Mouse (Mus musculus): ENCODE measurements around the gene Sgms2. TPM values are rescaled to one million over a fixed set of nuclear protein-coding genes. Genes with fewer than 3 reads are reported as not detected.

Gene Sgms2
- polyA plus RNA-seq, 1 experiment, result 0.63 TPM

DNA sequence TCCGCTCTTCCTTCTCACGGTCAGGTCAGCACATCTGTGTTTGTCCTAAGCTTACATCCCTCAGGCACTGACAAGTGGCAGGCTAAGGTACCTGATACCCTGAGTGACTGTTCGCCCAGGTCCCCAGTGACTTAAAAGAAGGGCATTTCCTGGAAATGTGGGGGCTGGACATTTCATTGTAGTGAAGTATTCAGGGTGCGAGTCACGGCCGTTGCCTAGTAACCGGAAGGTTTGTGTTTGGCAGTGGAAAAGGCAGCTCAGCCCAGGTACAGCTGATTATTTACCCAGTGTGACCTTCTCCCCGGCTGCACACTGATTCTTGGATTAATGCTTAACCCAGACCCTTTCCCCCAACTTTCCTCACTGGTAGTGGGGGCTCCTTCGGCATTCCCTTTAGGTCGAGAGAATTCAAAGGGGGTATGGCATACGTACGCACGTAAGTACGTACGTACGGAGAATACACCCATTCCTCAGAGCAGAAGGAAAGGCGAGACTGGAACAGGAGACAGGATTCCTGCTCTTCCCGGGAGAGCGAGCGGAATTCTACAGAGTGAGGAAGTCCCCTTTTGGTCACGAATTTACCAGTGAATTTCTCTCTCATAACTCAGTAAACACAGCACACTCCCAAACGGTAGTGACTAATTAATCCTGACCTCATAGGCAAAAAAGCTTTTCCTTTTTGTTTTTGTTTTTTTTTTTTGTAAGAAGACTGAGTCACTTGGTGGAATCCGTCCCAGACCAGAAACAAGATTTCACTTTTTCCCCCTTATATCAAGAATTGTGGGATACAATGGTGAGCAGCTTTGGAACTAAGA, 126.4 kb downstream of the Sgms2 start:
- no peak for TF ChIP-seq POLR2A (IDR thresholded peaks at IDR 0.05; ENCODE audit: borderline replicate concordance, low read depth, low read length)
- TF ChIP-seq CTCF (IDR thresholded peaks at IDR 0.05; ENCODE audit: low read depth, low read length), result no peak
- no peak overlapping the region for H3K27ac ChIP-seq (ENCODE audit: insufficient read depth, low read depth, low read length)
- no peaks in the 10 kb centered on the region for H3K4me1 ChIP-seq (ENCODE audit: control insufficient read depth, insufficient read depth, low read length)
- no peak overlapping the region for H3K4me3 ChIP-seq (ENCODE audit: insufficient read depth, low read length)

DNA sequence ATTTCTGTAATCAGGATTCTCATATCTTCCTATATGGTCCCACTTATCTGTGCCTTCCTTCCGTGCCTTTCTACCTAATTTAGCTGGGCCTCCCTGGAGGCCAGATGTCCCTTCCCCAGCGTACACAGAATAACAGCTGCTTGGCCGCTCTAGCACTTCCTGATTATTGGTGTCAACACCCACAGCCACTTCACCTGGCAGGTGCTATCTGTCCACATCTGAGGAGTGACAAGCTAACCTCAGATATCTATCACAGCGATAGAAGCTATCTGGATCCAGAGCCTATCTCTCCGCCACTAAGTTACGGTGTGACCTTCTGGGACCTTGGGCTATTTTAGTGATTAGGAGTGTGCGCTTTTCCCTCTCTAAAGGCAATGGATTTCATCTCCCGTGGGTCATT, 127.0 kb downstream of the Sgms2 start:
- TF ChIP-seq CTCF (IDR thresholded peaks at IDR 0.05; ENCODE audit: low read depth, low read length), result no peak
- TF ChIP-seq POLR2A (IDR thresholded peaks at IDR 0.05; ENCODE audit: borderline replicate concordance, low read depth, low read length), result no peak
- H3K4me3 ChIP-seq (ENCODE audit: insufficient read depth, low read length), result no peak overlapping the region
- H3K27ac ChIP-seq (ENCODE audit: insufficient read depth, low read depth, low read length), result no peak overlapping the region
- no peaks in the 10 kb centered on the region for H3K4me1 ChIP-seq (ENCODE audit: control insufficient read depth, insufficient read depth, low read length)

DNA sequence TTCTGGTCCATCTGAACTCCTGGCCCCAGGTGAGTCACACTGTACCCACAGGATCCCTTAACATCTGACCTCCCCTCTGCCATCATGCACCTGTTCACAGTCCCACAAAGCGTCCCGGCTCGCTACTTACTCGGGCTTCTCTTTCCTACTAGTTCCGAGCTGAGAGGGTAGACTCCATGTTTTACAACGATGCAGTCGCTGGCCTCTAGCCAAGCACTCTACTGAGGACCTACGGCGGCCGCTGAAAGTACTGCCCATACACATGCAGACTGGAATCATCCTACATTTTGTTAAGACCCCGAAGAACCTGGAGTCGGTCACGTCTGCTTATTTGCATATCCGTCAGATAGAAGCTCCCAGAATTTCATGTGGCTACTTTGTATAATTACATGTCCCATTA, 127.6 kb downstream of the Sgms2 start:
- Histone ChIP-seq H3K4me1 (ENCODE audit: control insufficient read depth, insufficient read depth, low read length) (no peaks in the 10 kb centered on the region), H3K27ac (ENCODE audit: insufficient read depth, low read depth, low read length) (no peak overlapping the region), H3K4me3 (ENCODE audit: insufficient read depth, low read length) (no peak overlapping the region)
- TF ChIP-seq CTCF (IDR thresholded peaks at IDR 0.05; ENCODE audit: low read depth, low read length) (no peak), POLR2A (IDR thresholded peaks at IDR 0.05; ENCODE audit: borderline replicate concordance, low read depth, low read length) (no peak)

DNA sequence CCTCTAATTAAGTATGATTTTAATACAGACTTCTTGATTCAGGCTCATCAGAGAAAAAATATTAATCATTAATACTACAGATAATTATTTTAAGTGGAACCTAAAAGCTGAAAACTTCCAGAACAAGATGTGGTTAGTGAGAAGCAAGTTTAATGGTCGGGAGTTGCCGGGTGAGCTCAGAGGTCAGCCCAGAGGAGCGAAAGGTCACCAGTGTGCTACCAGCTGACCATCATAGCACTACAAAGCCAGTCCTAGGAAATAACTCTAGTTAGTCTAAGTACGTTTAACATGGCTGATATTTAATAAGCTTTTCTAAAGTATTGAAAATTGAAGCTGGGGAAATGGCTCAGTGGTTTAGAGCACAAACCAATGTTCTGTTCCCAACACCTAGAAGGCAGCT, 129.3 kb downstream of the Sgms2 start:
- H3K4me1 ChIP-seq (ENCODE audit: control insufficient read depth, insufficient read depth, low read length), result no peaks in the 10 kb centered on the region
- H3K4me3 ChIP-seq (ENCODE audit: insufficient read depth, low read length), result no peak overlapping the region
- H3K27ac ChIP-seq (ENCODE audit: insufficient read depth, low read depth, low read length), result no peak overlapping the region
- TF ChIP-seq POLR2A (IDR thresholded peaks at IDR 0.05; ENCODE audit: borderline replicate concordance, low read depth, low read length) (no peak), CTCF (IDR thresholded peaks at IDR 0.05; ENCODE audit: low read depth, low read length) (no peak)

DNA sequence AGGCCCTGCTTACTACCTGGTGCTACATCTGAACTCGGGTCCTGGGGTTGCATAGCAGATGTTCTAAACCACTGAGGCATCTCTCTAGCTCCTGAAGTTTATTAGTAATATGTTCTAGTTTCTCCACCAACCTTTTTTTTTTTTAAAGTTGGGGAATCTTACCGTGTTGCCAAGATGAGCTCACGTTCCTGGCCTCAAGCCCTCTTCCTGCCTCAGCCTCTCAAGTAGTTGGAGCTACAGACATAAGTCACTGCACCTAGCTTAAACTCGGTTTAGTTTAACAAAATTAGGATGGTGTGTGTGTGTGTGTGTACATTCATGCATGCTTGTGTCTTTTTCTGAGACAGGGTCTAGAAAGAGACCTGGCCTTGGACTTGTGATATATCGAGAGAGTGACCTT, 132.2 kb downstream of the Sgms2 start:
- TF ChIP-seq POLR2A (IDR thresholded peaks at IDR 0.05; ENCODE audit: borderline replicate concordance, low read depth, low read length) (no peak), CTCF (IDR thresholded peaks at IDR 0.05; ENCODE audit: low read depth, low read length) (no peak)
- H3K27ac ChIP-seq (ENCODE audit: insufficient read depth, low read depth, low read length), result no peak overlapping the region
- no peak overlapping the region for H3K4me3 ChIP-seq (ENCODE audit: insufficient read depth, low read length)
- no peaks in the 10 kb centered on the region for H3K4me1 ChIP-seq (ENCODE audit: control insufficient read depth, insufficient read depth, low read length)

DNA sequence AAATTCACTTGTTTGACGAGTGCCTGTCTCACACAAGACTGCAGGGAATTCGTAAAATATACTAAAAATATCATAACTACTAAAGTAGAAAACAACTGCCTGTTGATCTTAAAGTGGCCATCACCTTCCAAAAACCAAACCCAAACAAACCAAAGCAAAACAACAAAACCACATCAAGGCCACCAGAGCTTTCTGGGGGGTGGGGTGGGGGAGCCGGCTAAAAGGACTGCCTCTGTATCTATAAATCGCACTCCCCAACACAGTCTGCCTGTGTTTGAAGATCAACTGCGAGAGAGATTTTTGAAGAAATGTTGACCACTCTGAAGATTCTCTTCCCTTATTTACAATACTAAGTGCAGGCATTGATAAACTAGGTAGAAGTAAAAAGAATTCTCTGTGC, 133.0 kb downstream of the Sgms2 start:
- TF ChIP-seq POLR2A (IDR thresholded peaks at IDR 0.05; ENCODE audit: borderline replicate concordance, low read depth, low read length), result no peak
- no peak for TF ChIP-seq CTCF (IDR thresholded peaks at IDR 0.05; ENCODE audit: low read depth, low read length)
- Histone ChIP-seq H3K4me1 (ENCODE audit: control insufficient read depth, insufficient read depth, low read length) (no peaks in the 10 kb centered on the region), H3K27ac (ENCODE audit: insufficient read depth, low read depth, low read length) (no peak overlapping the region), H3K4me3 (ENCODE audit: insufficient read depth, low read length) (no peak overlapping the region)

DNA sequence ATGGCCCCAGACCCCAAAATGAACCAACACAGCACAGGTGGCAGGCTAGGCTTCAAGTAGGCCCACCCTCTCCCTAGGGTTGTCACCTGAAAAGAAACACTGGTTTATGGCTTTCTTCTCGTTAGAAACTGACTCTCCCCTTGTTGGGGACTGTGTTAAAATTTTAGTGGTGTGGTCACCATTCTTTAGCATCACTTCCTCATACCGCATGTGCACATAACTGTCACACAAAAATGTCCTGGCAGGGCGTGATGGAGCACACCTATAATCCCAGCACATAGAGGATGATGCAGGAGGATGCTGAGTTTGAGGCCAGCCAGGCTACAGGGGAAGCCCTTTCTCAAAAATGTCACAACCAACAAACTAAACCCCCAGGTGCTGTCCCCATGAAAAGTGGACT, 133.6 kb downstream of the Sgms2 start:
- Histone ChIP-seq H3K4me3 (ENCODE audit: insufficient read depth, low read length) (no peak overlapping the region), H3K27ac (ENCODE audit: insufficient read depth, low read depth, low read length) (no peak overlapping the region)
- TF ChIP-seq POLR2A (IDR thresholded peaks at IDR 0.05; ENCODE audit: borderline replicate concordance, low read depth, low read length), result no peak
- no peak for TF ChIP-seq CTCF (IDR thresholded peaks at IDR 0.05; ENCODE audit: low read depth, low read length)

DNA sequence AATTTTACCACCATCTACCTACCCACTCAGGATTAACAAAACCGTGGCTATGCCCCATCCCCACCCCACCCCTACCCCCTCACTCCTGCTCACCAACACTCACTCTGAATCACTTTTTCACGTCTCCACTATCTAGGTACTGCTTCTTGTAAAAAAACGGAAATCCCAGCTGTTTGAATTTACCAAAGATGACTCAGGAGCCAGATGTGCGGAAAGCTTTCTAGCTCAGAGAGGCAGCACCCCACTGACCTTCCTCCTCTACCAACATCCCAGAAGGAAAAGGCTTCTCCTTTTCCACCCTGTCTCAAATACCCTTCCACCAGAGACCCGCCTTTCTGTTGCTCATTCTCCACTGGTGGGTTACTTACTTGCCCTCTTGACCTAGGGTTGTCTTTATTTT, 135.2 kb downstream of the Sgms2 start:
- TF ChIP-seq CTCF (IDR thresholded peaks at IDR 0.05; ENCODE audit: low read depth, low read length) (no peak), POLR2A (IDR thresholded peaks at IDR 0.05; ENCODE audit: borderline replicate concordance, low read depth, low read length) (no peak)
- Histone ChIP-seq H3K27ac (ENCODE audit: insufficient read depth, low read depth, low read length) (no peak overlapping the region), H3K4me3 (ENCODE audit: insufficient read depth, low read length) (no peak overlapping the region), H3K4me1 (ENCODE audit: control insufficient read depth, insufficient read depth, low read length) (no peaks in the 10 kb centered on the region)

More for the DNA sequence above, 133.6 kb downstream of the Sgms2 start:
- H3K4me1 ChIP-seq (ENCODE audit: control insufficient read depth, insufficient read depth, low read length), result no peaks in the 10 kb centered on the region

DNA sequence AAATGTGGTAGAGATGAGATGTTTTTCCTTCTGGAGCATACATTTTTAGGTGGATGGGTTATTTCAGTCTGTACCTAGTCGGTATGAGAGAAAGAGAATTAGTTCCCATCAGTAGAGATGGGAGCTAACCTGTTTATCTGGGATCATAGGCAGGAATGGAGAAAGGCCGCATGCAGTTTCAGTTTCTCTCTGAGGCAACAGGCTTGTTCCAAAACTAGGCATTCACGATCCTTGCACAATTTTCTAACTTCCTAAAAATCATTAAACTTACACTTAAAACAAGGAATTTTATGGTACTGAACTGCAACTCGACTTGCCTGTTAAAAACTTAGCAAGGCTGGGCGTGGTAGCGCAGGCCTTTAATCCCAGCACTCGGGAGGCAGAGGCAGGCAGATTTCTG, 140.7 kb downstream of the Sgms2 start:
- no peak overlapping the region for H3K4me3 ChIP-seq (ENCODE audit: insufficient read depth, low read length)
- no peak overlapping the region for H3K27ac ChIP-seq (ENCODE audit: insufficient read depth, low read depth, low read length)
- no peak for TF ChIP-seq CTCF (IDR thresholded peaks at IDR 0.05; ENCODE audit: low read depth, low read length)
- TF ChIP-seq POLR2A (IDR thresholded peaks at IDR 0.05; ENCODE audit: borderline replicate concordance, low read depth, low read length), result no peak
- no peaks in the 10 kb centered on the region for H3K4me1 ChIP-seq (ENCODE audit: control insufficient read depth, insufficient read depth, low read length)

DNA sequence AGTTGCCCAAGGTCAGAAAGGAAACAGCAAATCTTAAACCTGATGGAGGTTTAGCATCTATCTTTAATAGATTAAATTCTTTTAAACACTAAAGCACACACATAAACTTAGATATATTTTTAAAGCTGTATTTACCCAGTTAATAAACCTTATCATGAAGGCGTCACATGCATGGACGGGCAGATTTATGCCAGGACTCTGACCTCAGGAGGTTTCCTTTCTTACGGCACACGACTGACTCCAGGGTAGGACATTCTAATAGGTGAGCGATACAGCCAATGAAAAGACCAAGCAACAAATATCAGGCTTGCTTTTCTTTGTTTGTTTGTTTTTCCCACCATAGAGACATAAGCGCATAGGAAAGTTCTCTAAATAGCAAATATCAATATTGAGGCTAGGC, 142.2 kb downstream of the Sgms2 start:
- no peak for TF ChIP-seq CTCF (IDR thresholded peaks at IDR 0.05; ENCODE audit: low read depth, low read length)
- TF ChIP-seq POLR2A (IDR thresholded peaks at IDR 0.05; ENCODE audit: borderline replicate concordance, low read depth, low read length), result no peak
- no peak overlapping the region for H3K27ac ChIP-seq (ENCODE audit: insufficient read depth, low read depth, low read length)
- H3K4me3 ChIP-seq (ENCODE audit: insufficient read depth, low read length), result no peak overlapping the region
- H3K4me1 ChIP-seq (ENCODE audit: control insufficient read depth, insufficient read depth, low read length), result no peaks in the 10 kb centered on the region
